Mouse (Mus musculus): ENCODE data around the gene Bpifb9b.
A peak's percentile ranks its signal among the peaks of the same experiment; 100 is the strongest.
"Not testable (repeated sequence)": the region's sequence is repeated elsewhere in the genome, so short reads cannot be mapped to it uniquely, and the experiment has no call there.

Gene Bpifb9b

GRCm38 (mm10) chr2:154306927-154307326, at the start of gene Bpifb9b:
Gene Bpifb9b (plus strand): TSS chr2:154307227.
- DNase-seq = not testable (repeated sequence)

DNA sequence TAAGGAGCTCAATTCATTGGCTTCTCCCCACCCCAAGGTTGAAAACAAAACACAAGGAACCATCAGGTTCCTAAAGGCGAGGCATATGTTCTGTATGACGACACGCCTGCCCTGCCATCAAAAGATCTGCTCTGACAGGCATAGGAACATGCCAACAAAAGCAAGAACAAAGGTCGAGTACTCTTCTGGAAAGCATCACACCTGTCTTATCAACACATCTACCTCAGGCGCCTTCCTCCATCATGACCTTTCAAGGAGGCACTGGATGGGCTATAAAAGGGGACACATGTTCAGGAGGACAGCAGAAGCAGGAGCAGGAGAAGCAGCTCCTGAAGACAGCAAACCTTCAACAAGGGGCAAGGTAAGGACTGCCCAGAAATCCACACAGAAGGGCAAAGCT, 49.5 kb upstream of the Bpifb9b start, which contains the start of gene Bpifb9a:
Bpifb9a (plus strand) TSS at position 301 of the 400 bp plus-strand sequence.
- not testable (repeated sequence) for DNase-seq

DNA sequence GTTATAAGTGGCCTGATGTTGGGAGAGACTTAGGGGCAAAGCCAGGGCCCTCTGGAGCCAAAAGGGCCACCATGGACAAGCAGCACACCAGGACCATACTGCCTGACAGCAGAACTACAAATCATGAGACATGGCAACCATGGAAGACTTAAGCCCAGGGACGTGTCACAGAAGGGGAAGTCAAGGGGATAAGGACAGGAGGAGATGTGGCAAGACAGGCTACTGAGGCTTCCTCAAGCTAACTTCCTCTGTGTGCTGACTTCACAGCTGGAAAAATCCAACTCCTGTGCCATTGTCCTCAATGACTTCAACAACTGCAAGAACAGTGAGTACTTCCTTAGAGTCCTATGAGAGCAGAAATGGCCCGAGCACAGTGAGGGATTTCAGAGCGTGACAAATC, 42.6 kb upstream of the Bpifb9b start:
- DNase-seq = not testable (repeated sequence)

DNA sequence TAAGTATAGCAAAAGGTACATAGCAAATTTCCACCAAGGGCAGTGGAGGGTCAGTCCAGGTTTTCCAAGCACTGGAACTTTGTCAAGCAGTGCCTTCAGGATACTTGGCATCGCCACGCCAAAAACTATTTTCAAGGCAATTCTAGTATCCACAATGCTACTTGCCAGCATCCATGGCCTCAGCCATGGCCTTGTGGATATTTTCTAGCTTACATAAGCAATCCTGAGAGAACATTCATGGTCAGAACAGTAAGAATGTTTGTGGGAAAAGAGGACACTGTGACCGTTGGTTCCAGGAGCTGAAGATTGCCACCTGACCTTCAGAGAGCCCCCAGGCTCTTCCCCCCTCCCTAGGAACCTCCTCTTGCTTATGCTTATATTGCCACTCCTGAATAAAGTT, 15.2 kb upstream of the Bpifb9b start:
- not testable (repeated sequence) for DNase-seq

DNA sequence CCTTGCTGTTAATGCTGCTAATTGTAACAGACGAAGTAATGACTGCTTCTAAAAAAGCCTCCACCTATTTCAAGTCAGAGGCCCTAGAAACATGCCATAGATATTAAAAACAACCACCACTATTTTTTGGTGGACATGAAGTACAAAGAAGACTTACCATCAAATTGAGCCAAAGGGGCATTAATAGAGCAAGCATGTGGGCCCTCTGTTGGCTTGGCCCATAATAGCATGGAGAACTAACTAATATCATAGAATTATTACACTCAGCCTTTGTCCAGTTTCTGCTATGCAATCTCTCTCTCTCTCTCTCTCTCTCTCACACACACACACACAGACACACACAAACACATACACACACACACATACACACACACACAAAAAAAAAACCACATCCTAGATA, 14.2 kb upstream of the Bpifb9b start:
- DNase-seq = no peak

- DNase-seq = peak; percentile 70
Measured at GRCm38 (mm10) chr2:154294746-154295145, 12.3 kb upstream of the Bpifb9b start.

DNA sequence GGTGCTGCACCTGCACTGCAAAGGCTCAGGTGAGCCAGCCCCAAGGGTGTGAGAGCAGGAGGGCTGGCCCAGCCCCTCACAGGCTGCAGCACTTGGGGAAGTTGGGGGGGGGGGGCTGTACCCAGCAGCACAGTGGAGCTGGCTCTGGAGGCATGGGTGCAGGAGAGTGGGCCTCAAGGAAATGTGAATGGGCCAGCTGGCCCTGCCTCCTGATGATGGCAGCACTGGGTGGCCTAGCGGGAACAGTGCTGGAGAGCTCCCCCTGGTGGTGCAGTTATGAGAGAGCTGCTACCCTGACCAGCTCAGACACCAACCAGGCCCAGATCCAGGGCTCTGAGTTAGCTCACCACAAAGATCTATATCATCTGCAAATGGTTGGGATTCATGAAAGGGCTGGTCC, 6.5 kb upstream of the Bpifb9b start:
- peak; percentile 83 for DNase-seq

DNA sequence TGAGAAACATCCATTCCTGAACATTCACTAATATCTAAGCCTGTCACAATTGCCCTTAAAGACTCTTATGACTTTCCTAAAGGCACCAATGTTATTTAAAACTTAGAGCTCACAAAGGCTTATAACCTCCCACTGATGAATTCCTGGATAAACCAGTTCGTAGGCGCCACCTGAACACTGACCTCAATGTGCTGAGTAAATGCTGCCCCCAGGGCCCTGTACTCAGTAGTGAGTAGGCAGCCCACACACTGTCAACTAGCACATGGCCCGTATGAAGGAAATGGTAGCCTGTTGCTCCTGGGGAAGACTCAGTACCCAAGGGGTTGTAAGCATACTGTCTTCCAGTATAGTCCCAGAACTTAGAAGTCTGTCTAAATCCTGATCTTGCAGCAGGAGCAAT, 5.3 kb upstream of the Bpifb9b start:
- no peak for DNase-seq

DNA sequence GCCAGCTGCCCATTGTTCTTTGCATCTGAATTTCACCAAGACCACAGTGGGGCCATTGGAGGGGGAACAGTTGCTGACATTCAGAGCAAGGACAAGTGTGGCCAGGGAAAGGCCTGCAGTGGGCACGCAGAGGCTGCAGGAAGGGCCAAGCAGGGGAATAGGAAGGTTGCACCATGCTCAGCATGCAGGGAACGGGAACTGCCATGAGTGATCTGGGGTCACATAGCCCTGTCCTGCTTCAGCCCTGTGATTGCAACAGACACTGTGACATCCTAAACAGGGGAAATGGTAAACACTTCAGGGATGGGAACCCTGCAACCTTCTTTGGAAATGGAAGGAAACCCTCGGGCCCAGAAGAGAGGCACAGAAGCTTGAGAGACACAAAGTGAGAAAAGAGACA, 2.4 kb upstream of the Bpifb9b start:
- not testable (repeated sequence) for DNase-seq

- not testable (repeated sequence) for DNase-seq
Measured at GRCm38 (mm10) chr2:154313771-154314170, 6.7 kb downstream of the Bpifb9b start.

DNA sequence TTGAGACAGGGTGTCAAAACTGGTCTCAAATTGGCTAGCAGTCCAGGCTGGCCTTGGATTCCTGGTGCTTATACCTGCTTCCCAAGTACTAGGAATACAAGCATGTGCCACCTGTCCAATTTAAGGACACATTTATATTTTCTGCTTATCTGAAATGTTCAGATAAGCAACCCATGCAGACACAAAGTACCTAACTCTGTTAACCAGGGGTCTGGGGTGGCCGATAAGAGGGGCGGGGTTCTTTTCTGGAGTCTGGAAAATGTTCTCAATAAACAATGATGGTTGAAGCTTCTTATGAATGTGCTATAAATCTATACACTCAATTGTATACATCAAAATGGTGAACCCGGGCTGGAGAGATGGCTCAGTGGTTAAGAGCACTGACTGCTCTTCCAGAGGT, 19.8 kb downstream of the Bpifb9b start:
- DNase-seq = peak; percentile 80

DNA sequence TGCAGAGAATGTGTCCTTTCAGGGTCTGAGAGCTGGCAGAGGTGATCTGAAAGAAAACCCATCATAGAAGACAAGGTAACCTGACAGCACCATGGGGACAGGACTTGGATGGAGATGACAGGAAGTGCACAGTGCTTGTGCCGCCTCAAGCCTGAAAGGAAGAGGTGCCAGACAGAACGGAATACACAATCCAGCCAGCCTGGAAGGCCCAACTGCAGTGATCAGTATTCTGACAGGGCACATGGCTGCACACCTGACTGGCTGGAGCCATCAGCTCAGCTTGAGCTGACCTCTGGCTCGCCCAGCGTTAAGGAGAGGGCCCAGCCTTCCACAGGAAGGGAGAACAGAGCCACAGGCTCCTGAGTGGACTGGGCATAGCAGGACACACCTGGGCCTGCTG, 28.5 kb downstream of the Bpifb9b start:
- no peak for DNase-seq

DNA sequence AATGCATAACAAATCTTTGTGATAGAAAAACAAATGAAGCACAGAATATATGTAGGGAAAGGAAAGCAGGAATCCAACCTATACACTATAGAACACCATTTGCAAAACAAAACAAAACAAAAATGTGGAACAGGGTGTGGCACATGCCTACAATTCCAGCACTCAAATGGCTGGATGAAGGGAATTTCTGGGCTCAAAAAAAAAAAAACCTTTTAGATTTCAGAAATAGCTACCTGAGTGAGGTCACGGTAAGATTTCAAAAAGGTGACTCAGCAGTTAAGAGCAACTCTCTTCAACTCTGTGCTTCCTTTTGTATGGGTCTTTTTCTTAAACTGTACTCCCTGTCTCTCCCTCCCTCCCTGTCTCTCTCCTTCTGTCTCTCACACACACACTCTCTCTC, 31.1 kb downstream of the Bpifb9b start:
- no peak for DNase-seq

- no peak for DNase-seq
Measured at GRCm38 (mm10) chr2:154339356-154339755, 32.3 kb downstream of the Bpifb9b start.

DNA sequence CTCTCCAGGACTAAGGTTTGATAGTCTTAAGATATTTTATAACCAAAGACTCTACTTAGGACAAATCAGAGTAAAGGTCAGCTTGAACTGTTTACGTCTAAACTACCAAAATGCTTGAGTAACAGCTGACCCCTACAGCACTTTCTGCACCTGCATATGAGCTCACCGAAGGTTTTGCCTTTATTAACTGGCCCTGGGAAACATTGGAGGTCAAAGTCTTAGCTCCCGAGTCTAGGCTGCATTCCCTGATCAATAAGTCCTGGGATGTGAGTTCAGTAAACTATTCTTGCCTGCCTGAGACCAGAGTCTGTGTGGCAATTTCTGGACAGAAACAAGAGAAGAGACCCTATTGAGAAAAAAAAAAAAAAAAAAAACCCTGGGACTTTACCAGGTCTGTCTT, 41.1 kb downstream of the Bpifb9b start:
- DNase-seq = no peak

DNA sequence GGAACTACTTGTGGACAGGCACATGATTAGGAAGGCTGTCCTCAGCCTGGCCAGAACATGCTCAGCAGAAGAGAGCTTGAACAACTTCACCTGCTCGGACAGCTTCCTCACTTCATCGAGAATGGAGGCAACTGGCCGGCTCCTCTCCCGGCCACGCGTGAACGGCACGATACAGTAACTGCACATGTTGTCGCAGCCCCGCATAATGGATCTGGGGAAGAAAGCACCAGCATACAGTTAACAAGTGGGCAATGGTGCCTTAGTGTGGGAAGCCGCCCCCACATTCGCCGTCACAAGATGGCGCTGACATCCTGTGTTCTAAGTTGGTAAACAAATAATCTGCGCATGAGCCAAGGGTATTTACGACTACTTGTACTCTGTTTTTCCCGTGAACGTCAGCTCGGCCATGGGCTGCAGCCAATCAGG, 47.0 kb downstream of the Bpifb9b start:
- peak; percentile 18 for DNase-seq

DNA sequence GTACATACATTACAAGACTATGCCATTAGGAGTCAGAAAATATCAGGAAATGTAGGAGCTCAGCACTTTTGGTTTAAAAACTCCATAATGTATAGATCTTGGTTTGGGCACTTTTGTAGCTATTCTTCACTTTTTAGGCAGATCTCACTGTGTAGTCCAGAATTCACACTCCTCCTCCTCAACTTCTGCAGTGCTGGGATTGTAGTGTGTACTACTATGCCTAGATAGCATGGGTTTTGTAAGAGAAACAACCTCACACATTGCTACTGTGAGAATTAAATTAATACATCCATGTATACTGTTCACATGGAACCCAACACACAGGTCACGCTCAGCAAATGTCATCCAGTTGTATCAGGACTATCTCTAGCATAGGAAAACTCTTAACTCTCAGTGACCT, 60.5 kb downstream of the Bpifb9b start:
- DNase-seq = no peak

Data from liver (tissue).